Mouse (Mus musculus): ENCODE measurements around the gene Cdh22. TPM values are rescaled to one million over a fixed set of nuclear protein-coding genes. Genes with fewer than 3 reads are reported as not detected.

The Cdh22 gene
- total RNA-seq, 2 experiments from 2014 or later, result 0.10 to 0.20 TPM

- intact Hi-C loops (cut with DNase I), result no loop called here
- no peak for DNase-seq
These were observed 17.7 kb upstream of the Cdh22 start for GRCm38 (mm10) chr2:165252381-165252780.

GRCm38 (mm10) chr2:165250903-165251302 lies 16.2 kb upstream of the Cdh22 start:
- intact Hi-C loops (cut with DNase I), result no loop called here
- no peak for DNase-seq

- DNase-seq, result no peak
- intact Hi-C loops (cut with DNase I), result no loop called here
These were observed 14.3 kb upstream of the Cdh22 start for GRCm38 (mm10) chr2:165248967-165249366.

GRCm38 (mm10) chr2:165246349-165246748 lies 11.7 kb upstream of the Cdh22 start:
- no peak for DNase-seq
- intact Hi-C loops (cut with DNase I), result no loop called here

GRCm38 (mm10) chr2:165243122-165243720 lies 8.6 kb upstream of the Cdh22 start:
- no peak for DNase-seq
- intact Hi-C loops (cut with DNase I), result no loop called here

DNA sequence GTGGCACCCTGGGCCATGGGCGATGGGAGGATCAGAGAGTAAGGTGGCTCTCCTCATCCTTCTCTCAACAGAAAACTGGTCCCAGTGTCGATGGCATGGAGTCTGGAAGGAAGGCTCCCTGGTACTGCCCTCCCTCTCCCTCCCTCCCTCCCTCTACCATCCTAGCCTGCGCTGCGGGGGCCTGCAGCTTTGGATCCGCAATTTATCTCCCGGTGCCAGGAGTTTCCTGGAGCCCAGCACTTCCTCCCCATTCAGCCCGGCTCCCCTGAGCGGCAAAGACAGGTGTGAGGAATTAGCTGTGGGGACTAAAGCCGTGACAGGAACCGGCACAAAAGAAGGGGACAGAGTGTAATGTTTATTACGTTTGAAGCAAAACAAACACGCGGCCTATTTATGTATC lies 7.9 kb upstream of the Cdh22 start:
- intact Hi-C loops (cut with DNase I), result no loop called here
- DNase-seq, result no peak

- no peak for DNase-seq
- intact Hi-C loops (cut with DNase I), result no loop called here
These were observed 7.1 kb upstream of the Cdh22 start for GRCm38 (mm10) chr2:165241786-165242185.

DNA sequence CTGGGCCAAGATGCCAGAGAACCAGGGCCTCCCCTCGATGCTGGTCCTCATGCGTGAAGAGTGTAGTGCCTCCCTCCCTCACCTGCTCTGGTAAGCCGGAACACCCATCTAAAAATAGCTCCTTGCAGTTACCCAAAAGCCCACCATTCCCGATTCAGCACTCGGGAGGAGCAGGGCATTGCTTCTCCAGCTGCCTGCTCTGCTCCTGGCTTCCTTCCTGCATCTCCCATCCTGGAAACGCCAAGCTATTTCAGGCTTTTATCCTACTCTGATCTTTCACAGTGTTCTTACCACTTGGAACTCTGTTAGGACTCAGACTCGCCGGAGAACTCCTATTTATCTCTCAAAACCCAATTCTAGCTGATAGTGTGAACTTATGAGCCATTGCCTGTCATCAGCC lies 5.7 kb upstream of the Cdh22 start:
- intact Hi-C loops (cut with DNase I), result no loop called here

GRCm38 (mm10) chr2:165239533-165240144 lies 5.0 kb upstream of the Cdh22 start:
- intact Hi-C loops (cut with DNase I), result loop anchor here (5.0 kb wide), 1 partner anchor 167 kb away; no protein-coding TSS in a partner anchor
- no peak for DNase-seq

More for the DNA sequence above, 5.7 kb upstream of the Cdh22 start:
- no peak for DNase-seq

- intact Hi-C loops (cut with DNase I), result loop anchor here (5.0 kb wide), 1 partner anchor 166 kb away; no protein-coding TSS in a partner anchor
- no peak for DNase-seq
These were observed 3.9 kb upstream of the Cdh22 start for GRCm38 (mm10) chr2:165238416-165239145.

DNA sequence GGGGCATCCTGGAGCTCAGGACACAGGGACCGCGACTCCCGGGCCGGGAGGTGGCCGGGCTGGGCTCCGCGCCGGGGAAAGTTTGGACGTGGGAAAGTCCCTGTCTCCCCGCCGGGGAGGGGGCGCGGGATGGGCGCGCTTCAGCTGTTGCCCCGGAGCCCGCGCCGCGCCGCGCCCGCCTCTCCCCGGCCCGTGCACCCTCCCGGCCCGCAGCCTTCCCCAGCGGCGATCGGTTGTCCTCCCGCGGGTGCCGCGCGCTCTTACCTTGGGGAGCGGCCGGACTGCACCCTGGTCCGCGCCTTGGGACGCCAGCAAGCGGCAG lies 401 bp downstream of the Cdh22 start:
- no peak for DNase-seq
- intact Hi-C loops (cut with DNase I), result no loop called here

DNA sequence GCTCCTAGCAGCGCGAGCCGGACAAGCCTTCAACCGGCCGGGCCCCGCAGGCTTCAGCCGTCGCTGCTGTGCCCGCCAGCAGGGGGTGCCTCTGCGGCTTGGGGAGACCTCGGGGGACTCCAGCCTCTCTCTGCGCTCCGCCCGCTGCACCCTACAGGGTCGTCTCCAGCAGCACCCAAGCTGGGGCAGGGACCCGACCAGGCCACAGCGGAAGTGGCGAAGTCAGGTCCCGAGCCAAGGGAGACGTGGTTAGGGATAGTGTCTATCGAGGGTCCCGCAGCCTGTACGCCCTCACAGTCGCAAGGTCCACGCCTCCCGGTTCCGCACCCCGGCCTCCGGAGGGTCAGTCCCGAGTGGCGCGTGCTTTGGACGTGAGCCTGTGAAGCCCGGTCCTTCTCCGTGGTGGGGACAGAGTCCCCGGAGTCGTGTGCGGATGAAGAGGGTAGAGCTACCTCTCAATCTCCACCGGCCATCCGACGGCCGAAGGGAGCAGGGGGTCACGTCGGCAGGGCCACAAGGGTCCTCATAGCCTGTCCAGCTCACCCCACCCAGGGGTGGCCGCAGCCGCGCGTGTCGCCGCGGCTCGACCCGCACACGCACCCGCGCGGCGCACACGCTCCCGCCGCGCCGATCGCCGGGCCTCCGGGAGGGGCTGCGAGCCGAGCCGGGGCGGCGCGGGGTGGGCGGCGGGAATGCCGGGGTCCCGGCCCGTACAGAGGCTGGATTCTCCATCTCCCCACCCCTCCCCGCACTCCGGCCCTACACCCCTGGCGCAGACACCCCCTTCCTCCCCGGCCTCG lies 962 bp downstream of the Cdh22 start:
- intact Hi-C loops (cut with DNase I), result loop anchor here (1.0 kb wide), 1 partner anchor 104 kb away; no protein-coding TSS in a partner anchor
- peak; percentile 27 to 49 for DNase-seq

GRCm38 (mm10) chr2:165229050-165229449 lies 5.6 kb downstream of the Cdh22 start:
- intact Hi-C loops (cut with DNase I), result no loop called here
- DNase-seq, result no peak

DNA sequence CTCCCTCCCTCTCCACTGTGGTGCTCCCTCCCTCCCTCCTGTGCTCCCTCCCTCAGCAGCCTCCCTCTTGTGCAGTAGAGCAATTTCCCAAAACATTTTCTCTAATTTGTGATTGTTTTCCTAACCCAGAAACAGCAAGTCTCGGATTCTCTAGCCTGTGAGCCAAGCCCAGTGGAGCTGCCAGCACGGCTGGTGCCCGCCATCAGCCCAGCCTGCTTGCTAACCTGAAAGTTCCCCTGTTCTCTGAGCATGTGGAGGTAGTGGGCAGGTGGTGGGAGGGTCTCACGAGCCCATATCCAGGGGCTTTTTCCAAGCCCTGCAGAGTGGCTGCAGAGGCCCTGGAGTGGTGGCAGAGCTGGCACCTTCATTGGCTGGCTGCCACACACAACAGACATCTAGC lies 10.8 kb downstream of the Cdh22 start:
- no peak for DNase-seq
- intact Hi-C loops (cut with DNase I), result no loop called here

DNA sequence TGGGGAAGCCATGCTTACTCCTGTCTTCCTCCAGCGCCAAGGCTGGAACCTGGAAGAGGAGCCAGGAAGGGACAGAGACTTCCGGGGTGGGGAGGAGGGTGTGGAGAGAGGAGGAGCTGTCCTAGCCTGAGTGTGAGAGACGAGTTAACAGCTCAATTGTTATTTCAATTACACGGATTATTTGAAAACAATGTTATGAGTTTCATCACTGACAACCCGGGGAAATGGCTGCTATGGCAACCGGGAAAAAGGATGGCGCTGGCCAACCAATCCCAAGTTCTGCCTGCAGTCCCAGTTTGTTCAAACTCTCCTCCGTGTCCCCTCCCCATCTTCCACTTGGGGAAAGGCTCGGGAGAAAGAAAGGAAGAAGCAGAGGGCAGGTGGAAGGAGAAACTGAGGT lies 12.7 kb downstream of the Cdh22 start:
- intact Hi-C loops (cut with DNase I), result no loop called here
- DNase-seq, result no peak

- intact Hi-C loops (cut with DNase I), result no loop called here
- no peak for DNase-seq
These were observed 14.2 kb downstream of the Cdh22 start for GRCm38 (mm10) chr2:165220347-165220945.

- DNase-seq, result no peak
- intact Hi-C loops (cut with DNase I), result no loop called here
These were observed 15.7 kb downstream of the Cdh22 start for GRCm38 (mm10) chr2:165218954-165219353.

DNA sequence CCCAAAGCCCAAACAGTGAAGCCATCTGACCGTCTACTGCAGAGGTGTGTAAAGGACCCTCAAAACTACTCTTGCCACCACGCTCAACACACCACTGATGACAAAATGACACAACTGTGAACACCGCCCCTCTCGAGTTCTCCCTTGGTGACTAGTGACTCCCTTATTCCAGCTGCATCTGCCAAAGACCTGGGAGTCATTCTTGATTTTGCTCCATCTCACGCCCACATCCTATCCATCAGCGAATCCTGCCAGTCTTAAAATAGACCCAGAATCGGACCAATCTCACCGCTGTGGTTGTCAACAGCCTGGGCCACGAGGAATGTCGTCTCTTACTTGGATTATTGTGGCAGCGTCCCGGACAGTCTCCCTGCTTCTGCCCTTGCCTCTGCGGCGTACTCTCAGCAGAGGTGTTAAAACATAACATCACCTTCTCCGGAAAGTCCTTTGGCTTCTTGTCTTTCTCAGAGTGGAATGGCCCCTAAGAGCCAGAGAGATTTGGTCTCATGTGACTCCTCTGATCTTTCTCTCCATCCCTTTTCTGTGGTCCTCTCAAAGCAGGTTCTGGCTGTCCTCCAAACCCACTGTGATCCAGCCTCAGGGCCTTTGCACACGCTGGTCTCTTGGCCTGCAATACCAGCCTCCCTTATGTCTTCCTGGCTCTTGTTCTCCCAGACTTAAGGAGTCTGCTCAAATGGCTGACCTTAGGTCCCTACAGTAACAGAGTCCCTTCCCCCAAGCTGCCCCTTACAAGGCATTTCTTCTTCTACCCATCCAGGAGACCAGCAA lies 17.1 kb downstream of the Cdh22 start:
- intact Hi-C loops (cut with DNase I), result no loop called here
- no peak for DNase-seq

DNA sequence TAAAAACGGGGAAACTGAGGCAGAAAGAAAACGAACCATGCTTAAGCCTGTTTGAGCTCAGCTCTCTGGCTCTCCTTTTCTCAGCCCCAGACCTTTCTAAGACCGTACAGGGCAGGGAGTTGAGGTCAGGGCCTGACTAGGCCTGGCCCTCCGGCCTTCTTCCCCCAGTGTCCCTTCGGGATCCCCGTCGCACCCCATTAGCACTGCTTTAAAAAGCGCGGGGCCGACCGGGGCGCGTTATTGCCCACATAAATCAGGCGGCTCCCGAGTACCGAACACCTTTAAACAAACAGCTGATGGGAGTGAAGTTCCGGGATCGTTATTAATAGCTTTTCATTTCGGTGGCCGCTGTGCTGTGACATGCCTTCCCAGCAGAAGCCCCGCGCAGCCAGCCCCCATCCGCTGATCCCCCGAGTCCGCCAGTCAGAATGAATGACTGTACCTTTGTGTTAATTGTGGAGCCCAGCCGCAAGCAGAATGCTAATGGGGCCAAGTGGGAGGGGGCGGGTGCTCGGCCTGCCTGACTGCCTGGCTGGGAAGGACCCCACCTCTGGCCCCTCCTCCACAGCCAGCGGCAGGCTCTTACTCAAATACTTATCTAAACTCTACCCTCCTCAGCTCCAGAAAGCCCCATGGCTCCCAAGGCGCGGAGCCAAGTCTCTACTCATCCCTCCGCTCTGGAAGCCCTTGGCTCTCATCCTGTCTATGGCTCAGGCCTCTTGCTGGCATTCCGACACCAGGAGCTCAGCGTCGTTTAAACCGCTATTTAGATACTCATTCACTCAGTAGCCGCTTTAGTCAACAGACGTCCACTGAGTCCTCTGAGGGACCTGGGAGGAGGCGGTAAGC lies 19.3 kb downstream of the Cdh22 start:
- DNase-seq, result no peak
- intact Hi-C loops (cut with DNase I), result no loop called here
